Comparison of ENCODE assay signal across 12 mouse cellular contexts in genomic region chr4:101552372-101552771, GRCm38 (mm10). TPM values are rescaled to one million over a fixed set of nuclear protein-coding genes. Genes with fewer than 3 reads are reported as not detected.
DNase-seq lines count a peak whose midpoint lies in the region; ATAC-seq and TF ChIP-seq lines count a peak whose summit lies in the region.
"Had no signal": no experiment of that assay in that cellular context is flagged by ENCODE, and none has a peak within 500 bp of the region (broad histone marks: within the 10 kb centered on the region; RNA-seq: fewer than 3 reads in every experiment).

No protein-coding gene starts in this region.

- H3K4me2 ChIP-seq in forebrain, embryonic 14.5 days (ENCODE audit: low read length) = peak overlapping the region; percentile 73
- no peak overlapping the region for H3K4me2 ChIP-seq in forebrain, embryonic 12.5 days
- peak overlapping the region; percentile 65 for H3K4me2 ChIP-seq in hindbrain, postnatal 0 days (ENCODE audit: low read depth, low read length)
- H3K4me2 ChIP-seq in neural tube, embryonic 15.5 days = peak overlapping the region; percentile 64
- no peak overlapping the region for H3K4me2 ChIP-seq in liver, postnatal 0 days (ENCODE audit: low read depth, low read length)

- TF ChIP-seq CTCF in hindbrain, postnatal 0 days (IDR thresholded peaks at IDR 0.05; ENCODE audit: low read depth) = no peak
- no peak for TF ChIP-seq CTCF in liver, postnatal 0 days (IDR thresholded peaks at IDR 0.05; ENCODE audit: low read depth)

- H3K4me1 ChIP-seq in forebrain, embryonic 14.5 days (ENCODE audit: control insufficient read depth, insufficient read depth, low read length) = peaks cover 5% of the 10 kb centered on the region
- H3K4me1 ChIP-seq in forebrain, embryonic 12.5 days = peaks cover 7% of the 10 kb centered on the region
- peaks cover 7% of the 10 kb centered on the region for H3K4me1 ChIP-seq in hindbrain, postnatal 0 days (ENCODE audit: insufficient read depth, low read length)
- peaks cover 28% of the 10 kb centered on the region for H3K4me1 ChIP-seq in neural tube, embryonic 15.5 days
- H3K4me1 ChIP-seq in liver, postnatal 0 days (ENCODE audit: insufficient read depth) = no peaks in the 10 kb centered on the region

- no peaks in the 10 kb centered on the region for H3K36me3 ChIP-seq in forebrain, embryonic 14.5 days (ENCODE audit: control insufficient read depth, insufficient read depth, low read length)
- H3K36me3 ChIP-seq in forebrain, embryonic 12.5 days (replicated peaks) = no peaks in the 10 kb centered on the region
- H3K36me3 ChIP-seq in hindbrain, postnatal 0 days (ENCODE audit: insufficient read depth, low read length) = no peaks in the 10 kb centered on the region
- no peaks in the 10 kb centered on the region for H3K36me3 ChIP-seq in neural tube, embryonic 15.5 days
- no peaks in the 10 kb centered on the region for H3K36me3 ChIP-seq in liver, postnatal 0 days (replicated peaks; ENCODE audit: insufficient read depth, low read length)
- H3K36me3 ChIP-seq: G1E had no signal

- no peak overlapping the region for H3K4me3 ChIP-seq in forebrain, embryonic 14.5 days (ENCODE audit: low read depth, low read length)
- H3K4me3 ChIP-seq in forebrain, embryonic 12.5 days (replicated peaks) = no peak overlapping the region
- no peak overlapping the region for H3K4me3 ChIP-seq in hindbrain, postnatal 0 days (ENCODE audit: low read length)
- peak overlapping the region; percentile 56; the same call in 1 of the 2 replicates for H3K4me3 ChIP-seq in neural tube, embryonic 15.5 days (replicated peaks)
- H3K4me3 ChIP-seq in liver, postnatal 0 days (ENCODE audit: low read depth, low read length) = no peak overlapping the region
- H3K4me3 ChIP-seq: heart, adult 2 months had no signal

- no peak overlapping the region for H3K27ac ChIP-seq in forebrain, embryonic 14.5 days (ENCODE audit: low read depth, low read length)
- H3K27ac ChIP-seq in forebrain, embryonic 12.5 days = no peak overlapping the region
- H3K27ac ChIP-seq in hindbrain, postnatal 0 days = no peak overlapping the region
- peak overlapping the region; percentile 51; the same call in 1 of the 2 replicates for H3K27ac ChIP-seq in neural tube, embryonic 15.5 days (replicated peaks)
- H3K27ac ChIP-seq in liver, postnatal 0 days (ENCODE audit: low read depth) = no peak overlapping the region
- H3K27ac ChIP-seq: heart, adult 2 months had no signal

- DNase-seq in forebrain, embryonic 14.5 days (ENCODE audit: low spot score) = peak; percentile 38
- peak; percentile 4 for DNase-seq in lung, postnatal 36 days
- DNase-seq in lung, postnatal 4 days = no peak
- peak; percentile 16 for DNase-seq in hindbrain, postnatal 0 days (ENCODE audit: low spot score)
- no peak for DNase-seq in heart, adult 18-20 months
- no peak for DNase-seq in liver, postnatal 0 days
- DNase-seq: cerebellum, adult 8-10 months; heart, adult 2 months; lung, adult 2 months had no signal

- no peaks in the 10 kb centered on the region for H3K9me3 ChIP-seq in forebrain, embryonic 14.5 days (replicated peaks; ENCODE audit: control insufficient read depth, low read length)
- no peaks in the 10 kb centered on the region for H3K9me3 ChIP-seq in forebrain, embryonic 12.5 days
- no peaks in the 10 kb centered on the region for H3K9me3 ChIP-seq in hindbrain, postnatal 0 days (ENCODE audit: low read length)
- H3K9me3 ChIP-seq in neural tube, embryonic 15.5 days (replicated peaks) = no peaks in the 10 kb centered on the region
- no peaks in the 10 kb centered on the region for H3K9me3 ChIP-seq in liver, postnatal 0 days (ENCODE audit: low read length)
- H3K9me3 ChIP-seq: G1E had no signal

- TF ChIP-seq EP300 in liver, postnatal 0 days (IDR thresholded peaks at IDR 0.05; ENCODE audit: low read depth) = no peak

- 16% methylated on average over 5 of the region's 5 CpGs for WGBS in forebrain, embryonic 14.5 days
- WGBS in forebrain, embryonic 12.5 days = 24% methylated on average over 5 of the region's 5 CpGs
- WGBS in hindbrain, postnatal 0 days = 13% methylated on average over 5 of the region's 5 CpGs
- WGBS in neural tube, embryonic 15.5 days = 20% methylated on average over 5 of the region's 5 CpGs
- WGBS in liver, postnatal 0 days (ENCODE audit: insufficient replicate concordance) = 35% methylated on average over 5 of the region's 5 CpGs

- H3K27me3 ChIP-seq in forebrain, embryonic 14.5 days (replicated peaks; ENCODE audit: control insufficient read depth, insufficient read depth, low read length) = no peaks in the 10 kb centered on the region
- H3K27me3 ChIP-seq in forebrain, embryonic 12.5 days = peaks cover 12% of the 10 kb centered on the region
- H3K27me3 ChIP-seq in hindbrain, postnatal 0 days (ENCODE audit: insufficient read depth, low read length) = no peaks in the 10 kb centered on the region
- no peaks in the 10 kb centered on the region for H3K27me3 ChIP-seq in neural tube, embryonic 15.5 days (replicated peaks)
- H3K27me3 ChIP-seq in liver, postnatal 0 days (ENCODE audit: insufficient read depth, low read length) = peaks cover 18% of the 10 kb centered on the region

- no peak overlapping the region for H3K9ac ChIP-seq in forebrain, embryonic 14.5 days (ENCODE audit: low read length)
- no peak overlapping the region for H3K9ac ChIP-seq in forebrain, embryonic 12.5 days
- H3K9ac ChIP-seq in hindbrain, postnatal 0 days (replicated peaks; ENCODE audit: low read length) = no peak overlapping the region
- H3K9ac ChIP-seq in neural tube, embryonic 15.5 days (replicated peaks) = no peak overlapping the region; the same call in 1 of the 2 replicates
- H3K9ac ChIP-seq in liver, postnatal 0 days (replicated peaks) = no peak overlapping the region

- ATAC-seq in forebrain, embryonic 14.5 days = no peak
- ATAC-seq in forebrain, embryonic 12.5 days (ENCODE audit: low FRiP score) = no peak
- no peak for ATAC-seq in hindbrain, postnatal 0 days
- ATAC-seq in neural tube, embryonic 15.5 days (ENCODE audit: low FRiP score) = no peak
- no peak for ATAC-seq in liver, postnatal 0 days

RNA-seq across cellular contexts. Expression of gene Dnajc6, which starts 55.9 kb away (rescaled TPM):
- 22.0 and 28.3 TPM in 2 replicates for polyA plus RNA-seq in forebrain, embryonic 14.5 days (2014; fragmentation: Nextera tagmentation; extraction: Ambion mirVana)
- polyA plus RNA-seq in forebrain, embryonic 12.5 days (2016; fragmentation: Nextera tagmentation; extraction: Ambion mirVana) = 8.7 and 11.0 TPM in 2 replicates
- 205 and 216 TPM in 2 replicates for total RNA-seq in hindbrain, postnatal 0 days (2014; rRNA removed)
- polyA plus RNA-seq in hindbrain, postnatal 0 days (2015; fragmentation: Nextera tagmentation; extraction: Ambion mirVana) = 56.5 and 60.9 TPM in 2 replicates
- polyA plus RNA-seq in neural tube, embryonic 15.5 days (2015; fragmentation: Nextera tagmentation; extraction: Ambion mirVana) = 51.7 and 57.4 TPM in 2 replicates
- under 1 TPM; 0.51 to 0.74 TPM for total RNA-seq in heart, adult 18-20 months (2021)
- 0.16 and 0.22 TPM in 2 replicates for polyA plus RNA-seq in liver, postnatal 0 days (2015; fragmentation: Nextera tagmentation; extraction: Ambion mirVana)
- polyA plus RNA-seq: G1E had no signal

Comparison
In these comparisons a context has a peak if more than half of its experiments do, and no peak if none do; other contexts are left out.
1. DNase-seq: peak in forebrain, embryonic 14.5 days (single experiment), lung, postnatal 36 days (single experiment) and hindbrain, postnatal 0 days (single experiment); none in lung, postnatal 4 days (0 of 2), heart, adult 18-20 months (0 of 2) and liver, postnatal 0 days (single experiment).
2. H3K4me2 ChIP-seq: peak in forebrain, embryonic 14.5 days (single experiment), hindbrain, postnatal 0 days (single experiment) and neural tube, embryonic 15.5 days (single experiment); none in forebrain, embryonic 12.5 days (single experiment) and liver, postnatal 0 days (single experiment).